Mouse (Mus musculus) hindbrain, embryonic 14.5 days (tissue): Measurements from ENCODE around the gene Fgfr2. TPM values are rescaled to one million over a fixed set of nuclear protein-coding genes. Genes with fewer than 3 reads are reported as not detected.

Experiments
- ATAC-seq: fragments of 200-750 bp; cut with Nextera tagmentation; 2 replicates; pipeline ENCODE4 v1.8.0; 2017; ENCODE audit warnings: moderate number of reproducible peaks, mild to moderate bottlenecking, moderate TSS enrichment, moderate library complexity; ENCODE audit not compliant: low FRiP score
- DNase-seq: peaks from one replicate; pipeline ENCODE4 v3.0.0-alpha.2; 2015; ENCODE audit warnings: low spot score
- H3K27ac ChIP-seq: fragments of 300-500 bp; sonication (generic); 2 replicates; pipeline ENCODE4 v1.5.1; 2014; ENCODE audit warnings: mild to moderate bottlenecking, moderate library complexity
- H3K27me3 ChIP-seq: fragments of 300-500 bp; sonication (generic); 2 replicates; pipeline ENCODE4 v1.6.1; 2014; ENCODE audit warnings: mild to moderate bottlenecking, low read length, mixed read lengths; ENCODE audit not compliant: control insufficient read depth, insufficient read depth
- H3K36me3 ChIP-seq: fragments of 300-500 bp; sonication (generic); replicated peaks from 2 replicates; pipeline ENCODE4 v1.6.1; 2014; ENCODE audit not compliant: control insufficient read depth, insufficient read depth
- H3K4me1 ChIP-seq: fragments of 300-500 bp; sonication (generic); replicated peaks from 2 replicates; pipeline ENCODE4 v1.6.1; 2014; ENCODE audit warnings: antibody characterized with exemption, low read length, mixed read lengths; ENCODE audit not compliant: control insufficient read depth, insufficient read depth
- H3K4me2 ChIP-seq: fragments of 300-500 bp; sonication (generic); replicated peaks from 2 replicates; pipeline ENCODE4 v1.6.1; 2014; ENCODE audit warnings: mild to moderate bottlenecking, moderate library complexity
- H3K4me3 ChIP-seq: fragments of 300-500 bp; sonication (generic); replicated peaks from 2 replicates; pipeline ENCODE4 v1.5.1; 2014; ENCODE audit warnings: mild to moderate bottlenecking, low read length
- H3K9ac ChIP-seq: fragments of 300-500 bp; sonication (generic); 2 replicates; pipeline ENCODE4 v1.6.1; 2014
- H3K9me3 ChIP-seq: fragments of 300-500 bp; sonication (generic); 2 replicates; pipeline ENCODE4 v1.6.1; 2016; ENCODE audit warnings: low read length; ENCODE audit not compliant: control insufficient read depth
- WGBS: fragments of 180-500 bp; shearing (Covaris S2); extraction: QIAGEN DNeasy Blood & Tissue Kit; methylation state at CpG from one replicate; pipeline ENCODE4 v1.1.7; 2014; 5-methylcytosine and 5-hydroxymethylcytosine counted together
- polyA plus RNA-seq: library from polyadenylated mRNA; unstranded; fragments of >200 nt; fragmentation: Nextera tagmentation; extraction: Ambion mirVana; gene quantifications from 2 replicates; pipeline ENCODE4 v1.2.1, GENCODE M21; 2014

The Fgfr2 gene
- polyA plus RNA-seq, 1 experiment from 2014 or later = 43.5 TPM

DNA sequence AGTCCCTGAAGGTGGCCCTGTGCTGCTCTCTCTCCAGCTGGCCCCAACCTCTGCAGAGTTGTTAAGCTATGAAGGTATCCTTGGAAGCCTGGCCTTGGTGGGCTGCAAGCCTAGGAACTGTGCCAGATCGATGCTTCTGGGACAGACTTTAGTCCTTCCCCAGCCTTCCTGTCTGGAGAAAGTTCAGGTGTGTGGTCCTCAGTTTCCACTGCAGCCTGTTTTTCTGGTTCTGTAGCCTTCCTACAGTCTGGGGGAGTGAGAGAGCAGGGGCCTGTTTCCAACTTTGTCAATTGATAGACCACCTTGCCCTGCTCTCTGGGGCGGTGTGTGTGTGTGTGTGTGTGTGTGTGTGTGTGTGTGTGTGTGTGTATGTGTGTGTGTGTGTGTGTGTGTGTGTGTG lies 2431.2 kb downstream of the Fgfr2 start:
- peak overlapping the region; percentile 99 for H3K27ac ChIP-seq
- peak overlapping the region; percentile 65 for H3K4me2 ChIP-seq
- peak overlapping the region; percentile 83 for H3K4me3 ChIP-seq
- 45% methylated on average over 2 of the region's 2 CpGs for WGBS
- H3K4me1 ChIP-seq = peaks cover 34% of the 10 kb centered on the region
- H3K9ac ChIP-seq = peak overlapping the region; percentile 98
- H3K9me3 ChIP-seq = no peaks in the 10 kb centered on the region
- ATAC-seq (no peak), DNase-seq (no peak)
- H3K27me3 ChIP-seq = no peaks in the 10 kb centered on the region
- H3K36me3 ChIP-seq = no peaks in the 10 kb centered on the region

GRCm38 (mm10) chr7:130690869-130691268 lies 2432.3 kb downstream of the Fgfr2 start:
- no peak overlapping the region for H3K27ac ChIP-seq
- H3K27me3 ChIP-seq = no peaks in the 10 kb centered on the region
- H3K36me3 ChIP-seq = no peaks in the 10 kb centered on the region
- no peak overlapping the region for H3K9ac ChIP-seq
- H3K4me2 ChIP-seq = no peak overlapping the region
- peaks cover 24% of the 10 kb centered on the region for H3K4me1 ChIP-seq
- no peak for ATAC-seq
- H3K9me3 ChIP-seq = no peaks in the 10 kb centered on the region
- no peak for DNase-seq
- H3K4me3 ChIP-seq = no peak overlapping the region
- 78% methylated on average over 6 of the region's 6 CpGs for WGBS

DNA sequence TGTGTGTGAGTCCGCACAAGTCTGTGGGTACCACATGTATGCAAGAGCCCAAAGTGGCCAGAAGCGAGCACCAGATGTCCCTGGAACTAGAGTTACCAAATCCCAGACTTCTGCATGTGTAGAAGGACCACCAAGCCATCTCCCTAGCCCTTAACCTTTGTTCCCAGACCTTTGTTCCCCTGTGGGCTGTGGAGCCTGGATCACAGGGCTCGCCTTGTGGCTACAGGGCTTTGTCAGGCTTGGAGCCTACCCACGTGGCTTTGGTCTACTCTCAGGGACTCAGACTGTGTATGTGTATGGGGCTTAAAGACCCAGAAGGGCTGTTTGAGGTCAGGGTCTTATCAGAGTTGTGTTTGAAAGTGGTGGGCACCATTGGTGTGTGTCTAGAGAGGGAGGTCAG lies 2434.5 kb downstream of the Fgfr2 start:
- Histone ChIP-seq H3K27me3 (no peaks in the 10 kb centered on the region), H3K36me3 (no peaks in the 10 kb centered on the region), H3K4me2 (no peak overlapping the region), H3K9ac (no peak overlapping the region), H3K9me3 (no peaks in the 10 kb centered on the region), H3K4me3 (no peak overlapping the region), H3K27ac (no peak overlapping the region), H3K4me1 (peaks cover 6% of the 10 kb centered on the region; the same call in 1 of the 2 replicates)
- WGBS = 84% methylated on average over 4 of the region's 4 CpGs
- ATAC-seq = no peak
- no peak for DNase-seq

DNA sequence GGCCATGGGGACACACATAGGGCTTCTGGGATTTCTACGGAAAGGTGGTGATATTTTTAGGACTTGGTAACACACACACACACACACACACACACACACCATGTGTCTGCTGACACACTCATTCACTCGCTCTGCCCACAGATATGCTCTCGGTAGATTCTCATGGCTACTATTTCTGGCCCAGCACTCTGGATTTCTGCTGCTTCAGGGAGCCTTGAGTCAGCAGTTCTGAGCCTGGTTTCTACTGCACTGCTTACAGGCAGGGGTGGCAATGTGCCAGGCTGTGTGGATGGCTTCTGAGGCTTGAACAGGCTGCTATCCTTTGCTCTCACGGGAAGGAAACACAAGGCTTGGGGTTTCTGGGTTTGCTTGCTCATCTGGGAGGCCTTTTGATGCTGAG lies 2441.4 kb downstream of the Fgfr2 start:
- no peaks in the 10 kb centered on the region for H3K27me3 ChIP-seq
- no peaks in the 10 kb centered on the region for H3K9me3 ChIP-seq
- ATAC-seq (no peak), DNase-seq (no peak)
- no peak overlapping the region for H3K9ac ChIP-seq
- no peak overlapping the region for H3K4me2 ChIP-seq
- 71% methylated on average over 4 of the region's 4 CpGs for WGBS
- H3K4me3 ChIP-seq = no peak overlapping the region
- peaks cover 6% of the 10 kb centered on the region; the same call in 1 of the 2 replicates for H3K4me1 ChIP-seq
- H3K27ac ChIP-seq = no peak overlapping the region
- no peaks in the 10 kb centered on the region for H3K36me3 ChIP-seq

DNA sequence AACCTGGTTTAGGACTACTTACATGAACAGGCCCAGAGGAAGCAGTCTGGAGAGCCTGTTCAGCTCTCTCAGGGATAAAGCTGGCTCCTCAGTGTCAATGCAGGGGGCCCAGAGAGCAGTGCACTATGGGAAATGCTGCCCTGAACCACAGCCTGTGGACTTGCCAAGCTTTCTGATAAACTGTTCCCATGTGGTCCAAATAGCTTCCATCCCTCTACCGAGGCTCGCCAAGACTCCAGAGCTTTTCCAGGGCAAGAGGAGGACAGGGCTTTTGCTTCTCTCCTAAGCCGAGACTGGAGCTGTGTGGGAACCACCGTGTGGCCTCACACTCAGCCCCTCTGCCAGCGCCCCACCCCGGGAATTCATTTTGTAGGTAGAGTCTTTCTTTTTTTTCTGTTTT lies 2444.7 kb downstream of the Fgfr2 start:
- ATAC-seq (no peak), DNase-seq (no peak)
- Histone ChIP-seq H3K9me3 (no peaks in the 10 kb centered on the region), H3K4me1 (peaks cover 6% of the 10 kb centered on the region; the same call in 1 of the 2 replicates), H3K9ac (no peak overlapping the region), H3K27me3 (no peaks in the 10 kb centered on the region), H3K36me3 (no peaks in the 10 kb centered on the region), H3K27ac (no peak overlapping the region), H3K4me3 (no peak overlapping the region), H3K4me2 (no peak overlapping the region)
- WGBS = 89% methylated on average over 6 of the region's 6 CpGs

DNA sequence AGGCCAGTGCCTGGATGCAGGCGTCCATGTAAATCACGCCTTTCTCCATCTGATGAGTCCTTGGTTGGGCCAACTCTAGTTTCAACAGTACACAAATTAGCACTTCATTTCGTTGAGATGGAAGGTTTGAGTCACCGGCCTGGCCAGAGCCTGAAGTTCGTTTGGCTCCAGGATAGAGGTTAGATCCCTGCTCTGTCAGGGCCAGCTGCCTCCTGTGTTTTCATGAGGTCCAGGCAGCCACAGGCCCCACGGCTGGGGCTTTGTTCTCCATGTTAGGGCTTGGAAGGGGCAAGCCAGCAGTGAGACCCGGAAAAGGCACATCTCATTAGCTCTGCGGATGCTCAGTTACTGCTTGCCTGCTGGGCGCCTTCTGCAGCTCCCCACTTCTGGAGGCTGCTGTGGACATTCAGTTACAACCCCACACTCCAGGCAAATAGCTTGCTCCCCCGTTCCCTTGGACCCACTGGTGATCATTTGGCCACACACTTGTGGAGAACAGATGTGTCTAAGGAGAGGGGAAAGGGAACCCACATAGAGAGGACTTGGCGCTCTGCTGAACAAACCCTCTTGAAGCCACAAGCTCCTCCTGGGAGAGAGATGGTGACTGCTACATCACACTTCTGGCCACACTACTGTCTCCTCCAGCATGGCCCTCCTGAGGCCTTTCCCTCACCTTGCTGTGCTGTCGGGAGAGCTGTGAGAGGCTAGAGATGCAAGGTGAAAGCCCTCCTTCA lies 2445.4 kb downstream of the Fgfr2 start:
- H3K4me3 ChIP-seq = no peak overlapping the region
- peak overlapping the region; percentile 65 for H3K27ac ChIP-seq
- H3K9ac ChIP-seq = no peak overlapping the region
- no peak for DNase-seq
- no peaks in the 10 kb centered on the region for H3K27me3 ChIP-seq
- no peak for ATAC-seq
- WGBS = 57% methylated on average over 12 of the region's 12 CpGs
- no peaks in the 10 kb centered on the region for H3K36me3 ChIP-seq
- H3K4me1 ChIP-seq = peaks cover 6% of the 10 kb centered on the region; the same call in 1 of the 2 replicates
- H3K9me3 ChIP-seq = no peaks in the 10 kb centered on the region
- no peak overlapping the region for H3K4me2 ChIP-seq

GRCm38 (mm10) chr7:130676885-130677540 lies 2446.1 kb downstream of the Fgfr2 start:
- WGBS = 35% methylated on average over 11 of the region's 11 CpGs
- peak overlapping the region; percentile 65 for H3K27ac ChIP-seq
- H3K4me1 ChIP-seq = peaks cover 6% of the 10 kb centered on the region; the same call in 1 of the 2 replicates
- H3K9ac ChIP-seq = 0 out of 2 replicates have a peak overlapping the region, but pooled peaks have one; percentile 6
- DNase-seq (no peak), ATAC-seq (peak; percentile 60)
- no peaks in the 10 kb centered on the region for H3K9me3 ChIP-seq
- H3K27me3 ChIP-seq = no peaks in the 10 kb centered on the region
- no peak overlapping the region for H3K4me2 ChIP-seq
- H3K36me3 ChIP-seq = no peaks in the 10 kb centered on the region
- H3K4me3 ChIP-seq = no peak overlapping the region

- Histone ChIP-seq H3K27ac (no peak overlapping the region), H3K4me2 (no peak overlapping the region), H3K27me3 (no peaks in the 10 kb centered on the region), H3K4me1 (peaks cover 27% of the 10 kb centered on the region), H3K36me3 (no peaks in the 10 kb centered on the region), H3K9me3 (no peaks in the 10 kb centered on the region), H3K4me3 (no peak overlapping the region), H3K9ac (no peak overlapping the region)
- WGBS = 76% methylated on average over 9 of the region's 9 CpGs
- DNase-seq = no peak
- no peak for ATAC-seq
Observed at GRCm38 (mm10) chr7:130674526-130674925, 2448.6 kb downstream of the Fgfr2 start.

DNA sequence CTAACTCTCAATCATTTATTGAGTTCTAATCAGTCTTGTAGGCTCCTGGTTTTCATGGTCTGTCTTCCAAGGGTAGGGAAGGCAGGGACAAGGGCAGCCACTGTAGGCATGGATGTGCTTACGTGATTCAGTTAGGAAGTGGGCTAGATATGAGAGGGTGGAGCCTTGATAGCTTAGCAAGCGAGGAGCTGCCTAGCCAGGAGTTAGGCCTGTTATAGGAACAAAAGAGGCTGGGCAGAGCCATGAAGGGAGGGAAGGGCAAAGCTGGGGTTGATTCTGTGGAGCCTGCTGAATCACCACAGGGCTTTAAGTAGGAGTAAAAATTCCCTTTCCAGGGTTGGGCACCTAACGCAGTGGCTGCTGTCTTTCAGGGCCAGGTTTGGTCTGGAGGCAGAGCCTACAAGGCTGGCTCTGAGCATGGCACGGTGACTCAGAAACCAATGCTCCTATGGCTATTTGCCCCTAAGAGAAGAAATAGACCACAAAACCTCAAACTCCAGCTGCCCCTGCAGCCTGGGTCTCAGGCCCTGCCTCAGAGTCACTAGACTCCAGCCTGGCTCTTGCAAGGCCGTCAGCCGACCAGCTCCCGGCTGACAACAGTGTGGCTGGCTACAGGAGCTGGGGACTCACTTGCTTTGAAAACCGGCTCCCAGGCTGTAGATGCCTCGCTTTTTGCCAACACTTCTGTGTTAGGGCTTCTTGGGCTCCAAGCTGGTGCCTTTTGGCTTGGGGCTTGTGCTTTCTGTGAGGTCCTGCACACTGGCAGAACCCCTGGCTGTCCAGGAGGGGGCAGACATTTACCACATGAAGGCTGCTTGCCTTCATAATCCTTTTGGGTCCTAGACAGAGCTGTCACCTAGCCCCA lies 2449.7 kb downstream of the Fgfr2 start:
- Histone ChIP-seq H3K27me3 (no peaks in the 10 kb centered on the region), H3K4me1 (peaks cover 35% of the 10 kb centered on the region), H3K4me2 (no peak overlapping the region), H3K9me3 (no peaks in the 10 kb centered on the region), H3K36me3 (no peaks in the 10 kb centered on the region), H3K4me3 (no peak overlapping the region), H3K9ac (no peak overlapping the region), H3K27ac (no peak overlapping the region)
- DNase-seq (peak; percentile 67), ATAC-seq (no peak)
- WGBS = 65% methylated on average over 9 of the region's 9 CpGs
